Mouse (Mus musculus): Measurements from ENCODE around the gene Smarcb1. TPM values are rescaled to one million over a fixed set of nuclear protein-coding genes. Genes with fewer than 3 reads are reported as not detected.

The Smarcb1 gene
- polyA plus RNA-seq, 1 experiment, result 43.2 TPM

- no peaks in the 10 kb centered on the region for H3K4me1 ChIP-seq (ENCODE audit: control insufficient read depth, insufficient read depth, insufficient read length)
- no peak for TF ChIP-seq CTCF (IDR thresholded peaks at IDR 0.05; ENCODE audit: extremely low read depth, insufficient read depth, insufficient read length, insufficient replicate concordance)
- TF ChIP-seq POLR2A (IDR thresholded peaks at IDR 0.05; ENCODE audit: low read depth, low read length), result no peak
- no peaks in the 10 kb centered on the region for H3K27me3 ChIP-seq (ENCODE audit: control insufficient read depth, insufficient read depth, low read length)
- WGBS, result 96% methylated on average over 12 of the region's 12 CpGs
- no peak for DNase-seq (ENCODE audit: low read depth in 1 of 2, low spot score in 2 of 2)
- peaks cover 1% of the 10 kb centered on the region; the same call in 1 of the 2 replicates for H3K36me3 ChIP-seq (ENCODE audit: control insufficient read depth, insufficient read depth, low read length)
- H3K4me3 ChIP-seq (ENCODE audit: extremely low read depth, insufficient read depth, insufficient read length), result no peak overlapping the region
- no peak overlapping the region for H3K27ac ChIP-seq (ENCODE audit: insufficient read depth, low read length)
Measured at GRCm38 (mm10) chr10:75852539-75853125, 68.8 kb downstream of the Smarcb1 start.

- Histone ChIP-seq H3K36me3 (ENCODE audit: control insufficient read depth, insufficient read depth, low read length) (no peaks in the 10 kb centered on the region), H3K27ac (ENCODE audit: insufficient read depth, low read length) (no peak overlapping the region), H3K4me3 (ENCODE audit: extremely low read depth, insufficient read depth, insufficient read length) (no peak overlapping the region), H3K4me1 (ENCODE audit: control insufficient read depth, insufficient read depth, insufficient read length) (no peaks in the 10 kb centered on the region), H3K27me3 (ENCODE audit: control insufficient read depth, insufficient read depth, low read length) (no peaks in the 10 kb centered on the region)
- 85% methylated on average over 3 of the region's 3 CpGs for WGBS
- no peak for DNase-seq (ENCODE audit: low read depth in 1 of 2, low spot score in 2 of 2)
- no peak for TF ChIP-seq CTCF (IDR thresholded peaks at IDR 0.05; ENCODE audit: extremely low read depth, insufficient read depth, insufficient read length, insufficient replicate concordance)
- TF ChIP-seq POLR2A (IDR thresholded peaks at IDR 0.05; ENCODE audit: low read depth, low read length), result no peak
Measured at GRCm38 (mm10) chr10:75851681-75852080, 69.7 kb downstream of the Smarcb1 start.

- TF ChIP-seq POLR2A (IDR thresholded peaks at IDR 0.05; ENCODE audit: low read depth, low read length) (no peak), CTCF (IDR thresholded peaks at IDR 0.05; ENCODE audit: extremely low read depth, insufficient read depth, insufficient read length, insufficient replicate concordance) (no peak)
- 54% methylated on average over 6 of the region's 6 CpGs for WGBS
- H3K4me3 ChIP-seq (ENCODE audit: extremely low read depth, insufficient read depth, insufficient read length), result no peak overlapping the region
Measured at GRCm38 (mm10) chr10:75851076-75851475, 70.3 kb downstream of the Smarcb1 start.

GRCm38 (mm10) chr10:75848382-75848781 lies 73.0 kb downstream of the Smarcb1 start:
- DNase-seq (ENCODE audit: low read depth in 1 of 2, low spot score in 2 of 2), result no peak
- TF ChIP-seq CTCF (IDR thresholded peaks at IDR 0.05; ENCODE audit: extremely low read depth, insufficient read depth, insufficient read length, insufficient replicate concordance) (no peak), POLR2A (IDR thresholded peaks at IDR 0.05; ENCODE audit: low read depth, low read length) (no peak)
- WGBS, result 45% methylated on average over 3 of the region's 3 CpGs
- Histone ChIP-seq H3K27ac (ENCODE audit: insufficient read depth, low read length) (no peak overlapping the region), H3K36me3 (ENCODE audit: control insufficient read depth, insufficient read depth, low read length) (no peaks in the 10 kb centered on the region), H3K4me3 (ENCODE audit: extremely low read depth, insufficient read depth, insufficient read length) (no peak overlapping the region), H3K4me1 (ENCODE audit: control insufficient read depth, insufficient read depth, insufficient read length) (no peaks in the 10 kb centered on the region; the same call in 1 of the 2 replicates), H3K27me3 (ENCODE audit: control insufficient read depth, insufficient read depth, low read length) (no peaks in the 10 kb centered on the region)

More at GRCm38 (mm10) chr10:75851076-75851475, 70.3 kb downstream of the Smarcb1 start:
- H3K27ac ChIP-seq (ENCODE audit: insufficient read depth, low read length), result no peak overlapping the region
- no peaks in the 10 kb centered on the region for H3K27me3 ChIP-seq (ENCODE audit: control insufficient read depth, insufficient read depth, low read length)
- no peaks in the 10 kb centered on the region for H3K36me3 ChIP-seq (ENCODE audit: control insufficient read depth, insufficient read depth, low read length)
- no peaks in the 10 kb centered on the region; the same call in 1 of the 2 replicates for H3K4me1 ChIP-seq (ENCODE audit: control insufficient read depth, insufficient read depth, insufficient read length)
- no peak for DNase-seq (ENCODE audit: low read depth in 1 of 2, low spot score in 2 of 2)

Other genes starting within 250 kb of the Smarcb1 start
- 59.3 and 65.7 TPM in 2 replicates for gene Cabin1, start 157.3 kb downstream of the Smarcb1 start, polyA plus RNA-seq (2012; rRNA removed)
- 39.5 and 42.6 TPM in 2 replicates for gene Ddt, start 148.2 kb downstream of the Smarcb1 start, polyA plus RNA-seq (2012; rRNA removed)
- not detected in 2 replicates for gene Gm20441, start 140.7 kb downstream of the Smarcb1 start, polyA plus RNA-seq (2012; rRNA removed)
- gene Gstt3, start 140.2 kb downstream of the Smarcb1 start, polyA plus RNA-seq (2012; rRNA removed), result 4.3 and 4.4 TPM in 2 replicates
- 25.3 and 28.5 TPM in 2 replicates for gene Gstt1, start 123.0 kb downstream of the Smarcb1 start, polyA plus RNA-seq (2012; rRNA removed)
- gene Gstt4, start 99.1 kb downstream of the Smarcb1 start, polyA plus RNA-seq (2012; rRNA removed), result not detected in 2 replicates
- 73.4 and 102 TPM in 2 replicates for gene Gstt2, start 84.2 kb downstream of the Smarcb1 start, polyA plus RNA-seq (2012; rRNA removed)
- gene Mif, start 61.4 kb downstream of the Smarcb1 start, polyA plus RNA-seq (2012; rRNA removed), result 677 and 1,174 TPM in 2 replicates
- gene Derl3, start 28.2 kb downstream of the Smarcb1 start, polyA plus RNA-seq (2012; rRNA removed), result 67.3 and 137 TPM in 2 replicates
- 86.8 and 146 TPM in 2 replicates for gene Chchd10, start 11.5 kb upstream of the Smarcb1 start, polyA plus RNA-seq (2012; rRNA removed)
- 7.9 and 11.7 TPM in 2 replicates for gene Mmp11, start 14.9 kb upstream of the Smarcb1 start, polyA plus RNA-seq (2012; rRNA removed)
- gene Gm867, start 19.1 kb upstream of the Smarcb1 start, polyA plus RNA-seq (2012; rRNA removed), result 3.9 and 4.5 TPM in 2 replicates
- gene Vpreb3, start 21.4 kb upstream of the Smarcb1 start, polyA plus RNA-seq (2012; rRNA removed), result 178 and 292 TPM in 2 replicates
- gene Gm5134, start 32.9 kb upstream of the Smarcb1 start, polyA plus RNA-seq (2012; rRNA removed), result 0.93 and 1.2 TPM in 2 replicates
- gene Zfp280b, start 111.0 kb upstream of the Smarcb1 start, polyA plus RNA-seq (2012; rRNA removed), result 5.7 TPM in 2 replicates
- gene Slc5a4b, start 189.3 kb upstream of the Smarcb1 start, polyA plus RNA-seq (2012; rRNA removed), result not detected in 2 replicates
- gene Slc5a4a, start 225.8 kb upstream of the Smarcb1 start, polyA plus RNA-seq (2012; rRNA removed), result not detected in 2 replicates